Mouse (Mus musculus) spleen, embryonic (tissue): ENCODE measurements around the gene Pnrc2.

ENCODE experiments used
- CTCF ChIA-PET: fragments of 350-600 bp; sonication (Branson Sonifier 250); formaldehyde crosslinking; loops from one replicate; lab custom pipeline; 2022; lab: Charles Lee

The Pnrc2 gene

DNA sequence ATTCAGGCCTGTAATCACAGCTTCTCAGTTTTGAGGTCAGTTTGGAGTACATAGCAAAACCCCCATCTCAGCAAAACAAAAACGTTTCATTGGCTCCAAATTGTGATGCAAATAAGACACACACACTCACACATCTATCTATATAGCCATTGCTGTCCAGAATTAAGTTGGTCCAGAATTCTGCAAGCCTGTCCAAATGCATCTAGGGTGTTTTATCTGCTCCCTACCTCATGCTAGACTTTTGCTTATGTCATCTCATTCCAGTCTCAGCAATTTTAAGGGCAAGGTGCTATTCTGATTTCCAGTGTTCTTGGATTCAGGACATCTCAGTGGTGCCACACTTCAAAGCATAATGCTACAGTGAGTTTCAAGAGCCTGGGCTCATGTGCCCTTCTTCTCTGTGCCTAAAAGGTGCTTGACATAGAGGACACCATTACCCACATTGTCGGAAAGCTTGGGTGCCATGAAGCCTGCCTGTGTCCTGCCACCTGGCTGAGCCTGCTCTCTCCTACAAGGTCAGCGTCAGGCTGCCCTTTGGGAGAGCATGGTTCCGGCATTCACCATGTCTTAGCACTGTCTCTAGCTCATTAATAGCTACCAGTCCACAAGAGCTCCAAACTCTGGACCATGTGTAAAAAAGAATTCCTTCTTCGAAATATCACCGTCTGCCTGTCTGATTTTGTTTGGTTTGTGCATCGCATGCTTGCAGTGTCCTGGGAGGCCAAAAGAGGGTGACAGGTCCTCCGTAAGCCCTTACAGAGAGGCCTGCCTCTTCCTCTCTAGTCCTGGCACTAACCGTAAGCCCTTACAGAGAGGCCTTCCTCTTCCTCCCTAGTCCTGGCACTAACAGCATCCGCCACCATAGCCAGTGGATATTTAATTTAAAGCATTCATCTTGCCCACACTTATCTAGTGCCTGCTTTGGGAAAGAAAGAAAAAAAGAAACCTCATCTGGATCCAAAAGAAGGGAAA lies 1.2 kb upstream of the Pnrc2 start:
- CTCF ChIA-PET: interaction anchor here (0.6 to 1.0 kb wide), 2 partner anchors 18 to 141 kb away, joined by 3 to 4 read pairs; no protein-coding TSS in a partner anchor

DNA sequence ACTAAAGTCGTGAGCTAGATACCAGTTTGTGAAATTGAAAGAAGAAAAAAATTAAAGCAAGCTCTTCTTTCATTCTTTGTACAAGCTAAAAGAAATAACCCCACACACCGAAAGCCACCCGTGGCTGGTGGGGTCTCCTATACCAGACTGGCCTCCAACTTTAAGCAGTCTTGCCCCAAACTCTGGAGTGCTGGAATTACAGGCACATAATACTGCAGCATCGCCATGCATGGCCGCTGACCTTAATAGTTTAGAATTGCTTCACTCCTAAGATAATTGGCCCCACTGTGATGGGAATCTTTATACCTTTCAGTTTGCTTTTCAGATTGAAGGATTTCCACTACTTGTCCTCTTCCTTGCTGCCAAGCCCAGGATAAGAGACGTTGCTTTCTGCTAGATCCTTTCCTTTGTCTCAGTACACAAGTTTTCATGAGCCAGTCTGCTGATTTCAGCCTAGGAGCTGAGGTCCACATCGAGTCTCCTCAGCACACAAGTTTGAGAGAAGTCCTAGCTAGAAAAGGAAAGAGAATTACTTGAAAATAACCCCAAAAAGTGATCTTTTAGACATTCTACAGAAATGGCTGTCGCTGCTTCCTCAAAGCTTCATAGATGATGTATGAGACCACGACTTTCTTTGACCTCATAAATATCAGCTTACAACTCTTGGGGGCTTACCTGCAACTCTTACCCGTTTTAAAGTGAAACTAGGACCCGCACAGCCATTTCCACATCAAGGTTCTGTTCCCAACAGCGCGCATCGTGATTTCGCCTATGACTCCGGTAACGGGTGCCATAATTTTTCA lies 860 bp downstream of the Pnrc2 start:
- CTCF ChIA-PET: interaction anchor here (0.8 to 1.0 kb wide), 3 partner anchors 17 to 64 kb away, joined by 3 read pairs; partner anchors contain the start of gene Srsf10

DNA sequence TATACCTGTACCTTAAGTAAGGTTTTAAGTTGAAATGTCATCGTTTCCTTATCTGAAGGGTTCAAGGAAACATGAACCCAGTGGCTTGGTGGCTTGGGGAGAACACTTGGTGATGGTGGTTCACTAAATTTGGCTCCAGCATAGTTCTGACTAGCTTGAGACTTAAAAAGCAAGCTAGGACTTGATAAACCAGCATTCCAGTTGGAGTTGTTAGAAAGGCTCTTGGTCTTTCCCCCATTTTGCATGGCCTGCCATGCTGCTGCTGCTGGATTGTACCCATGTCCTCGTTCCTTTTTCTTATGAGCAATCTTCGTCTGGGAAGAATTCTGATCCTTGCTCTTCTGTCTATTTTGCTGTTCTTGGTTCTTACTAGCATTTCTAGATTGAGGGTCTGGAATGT lies 1.6 kb downstream of the Pnrc2 start:
- CTCF ChIA-PET: interaction anchor here (1.0 kb wide), 1 partner anchor 16 kb away, joined by 3 read pairs; the partner anchor contains the start of gene Srsf10

DNA sequence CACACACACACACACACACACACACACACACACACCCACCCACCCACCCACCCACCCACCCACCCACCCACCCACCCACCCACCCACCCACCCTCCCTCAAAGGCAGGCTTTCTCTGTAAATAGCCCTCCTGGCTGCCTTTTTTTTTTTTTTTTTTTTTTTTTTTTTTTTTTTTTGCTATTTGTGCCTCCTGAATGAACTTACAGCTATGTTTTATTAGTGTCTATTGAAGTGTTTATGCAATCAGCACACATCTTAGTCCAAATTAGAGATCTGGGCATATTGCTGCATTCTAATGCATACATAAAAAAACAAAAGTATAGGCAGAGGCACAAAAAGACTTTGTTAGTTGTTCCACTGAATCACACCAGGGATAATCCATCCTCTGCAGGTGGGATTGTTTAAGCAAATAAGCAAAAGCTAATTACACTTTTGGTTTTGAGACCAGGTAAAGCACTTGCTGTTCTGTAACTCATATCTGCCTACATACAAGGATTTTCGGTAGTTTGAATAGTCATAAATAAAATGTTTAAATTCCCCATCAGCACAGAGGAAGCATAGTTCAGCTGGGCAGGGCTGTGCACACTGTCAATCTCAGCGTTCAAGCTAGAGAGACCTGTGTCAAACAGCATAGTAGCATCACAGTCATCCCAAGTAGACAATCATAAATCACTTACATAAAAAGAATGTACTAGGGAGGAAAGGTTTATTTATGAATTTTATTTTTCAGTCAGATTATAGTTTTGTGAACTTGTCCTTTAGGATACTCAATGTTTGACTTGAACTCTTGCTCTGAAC lies 3.2 kb downstream of the Pnrc2 start:
- CTCF ChIA-PET: interaction anchor here (0.5 to 0.9 kb wide), 3 partner anchors 78 to 269 kb away, joined by 3 to 5 read pairs (median 4); no protein-coding TSS in a partner anchor

DNA sequence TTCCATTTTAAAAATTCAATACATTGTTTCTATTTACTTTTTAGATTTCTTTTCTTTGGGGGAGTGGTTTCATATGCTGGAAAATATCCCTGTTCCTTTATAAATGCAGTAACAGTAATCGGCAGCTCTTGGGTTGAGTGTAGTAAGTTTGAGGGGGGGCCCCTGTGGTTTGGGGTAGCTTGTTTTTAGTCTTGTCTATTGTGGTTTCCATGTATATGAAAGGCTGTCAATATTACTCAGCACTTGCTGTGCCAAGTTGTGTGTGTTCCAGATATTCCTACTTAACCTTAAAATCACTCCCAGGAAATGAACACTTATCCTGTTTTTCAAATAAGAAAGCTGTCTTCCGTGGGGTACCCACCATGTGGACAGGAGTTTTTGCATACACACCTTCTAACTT lies 4.7 kb downstream of the Pnrc2 start:
- CTCF ChIA-PET: interaction anchor here (0.7 to 0.9 kb wide), 2 partner anchors 54 to 229 kb away, joined by 3 to 7 read pairs; no protein-coding TSS in a partner anchor

DNA sequence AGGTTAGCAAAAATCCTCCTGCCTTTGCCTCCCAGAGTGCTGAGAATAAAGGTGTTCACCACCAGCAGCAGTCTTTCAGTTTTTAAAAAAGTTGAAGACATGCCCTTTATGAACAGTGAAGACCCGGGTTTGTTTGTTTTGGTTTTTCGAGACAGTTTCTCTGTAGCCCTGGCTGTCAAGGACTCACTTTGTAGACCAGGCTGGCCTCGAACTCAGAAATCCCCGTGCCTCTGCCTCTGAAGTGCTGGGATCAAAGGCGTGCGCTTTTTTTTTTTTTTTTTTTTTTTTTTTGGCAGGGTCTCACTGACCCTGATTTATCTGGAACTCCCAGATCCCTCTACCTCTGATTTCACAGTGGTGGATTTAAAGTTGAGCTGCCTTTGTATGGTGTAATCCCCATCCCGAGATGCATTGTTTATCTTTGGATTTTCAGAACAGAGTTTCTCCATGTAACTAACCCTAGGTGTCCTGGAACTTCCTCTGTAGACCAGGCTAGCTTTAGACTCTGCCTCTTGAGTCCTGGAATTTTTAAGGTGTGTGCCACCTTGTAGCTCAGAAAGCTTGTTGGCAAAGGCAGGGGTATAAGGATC lies 16.0 kb downstream of the Pnrc2 start:
- CTCF ChIA-PET: interaction anchor here (0.5 to 0.6 kb wide), 2 partner anchors 64 to 342 kb away, joined by 3 to 4 read pairs; no protein-coding TSS in a partner anchor

DNA sequence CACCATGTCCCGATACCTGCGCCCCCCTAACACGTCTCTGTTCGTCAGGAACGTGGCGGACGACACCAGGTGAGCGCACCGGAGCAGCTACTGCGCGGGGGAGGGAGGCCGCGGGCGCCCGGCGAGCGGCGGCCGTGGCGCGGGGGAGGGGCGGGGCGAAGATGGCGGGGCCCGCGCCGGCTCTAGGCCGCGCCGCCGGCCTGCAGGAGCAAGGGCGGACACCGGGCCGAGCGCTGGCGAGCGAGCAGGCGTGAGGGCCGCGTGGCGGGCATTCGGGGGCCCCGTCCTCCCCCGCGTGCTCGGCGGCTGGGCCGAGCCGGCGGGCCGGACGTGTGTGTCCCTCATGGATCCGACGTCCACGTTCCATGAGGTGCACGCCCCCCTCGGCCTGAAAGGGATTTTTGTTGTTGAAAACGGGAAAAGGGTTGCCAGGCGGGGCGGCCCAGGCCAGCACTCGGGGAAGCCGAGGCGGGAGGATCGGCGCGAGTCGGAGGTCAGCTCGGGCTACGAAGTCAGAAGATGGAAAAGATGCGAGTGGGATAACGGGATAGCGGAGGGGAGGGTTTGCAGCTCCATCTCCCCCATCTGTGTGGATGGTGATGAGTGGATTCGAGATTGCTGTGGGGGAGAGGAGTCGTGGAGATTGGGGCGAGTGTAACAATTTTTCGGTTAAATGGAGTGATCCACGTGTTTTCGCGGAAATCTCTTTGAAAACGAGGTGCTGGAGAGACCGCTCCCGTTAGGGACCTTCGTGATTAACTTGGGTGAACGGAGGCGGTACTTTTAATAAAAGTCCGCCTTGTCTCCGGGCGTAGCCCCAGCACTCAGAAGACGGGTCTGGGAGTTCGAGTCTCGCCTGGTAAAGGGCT lies 17.2 kb downstream of the Pnrc2 start:
- CTCF ChIA-PET: interaction anchor here (0.5 to 1.1 kb wide), 3 partner anchors 16 to 65 kb away, joined by 3 read pairs; no protein-coding TSS in a partner anchor

DNA sequence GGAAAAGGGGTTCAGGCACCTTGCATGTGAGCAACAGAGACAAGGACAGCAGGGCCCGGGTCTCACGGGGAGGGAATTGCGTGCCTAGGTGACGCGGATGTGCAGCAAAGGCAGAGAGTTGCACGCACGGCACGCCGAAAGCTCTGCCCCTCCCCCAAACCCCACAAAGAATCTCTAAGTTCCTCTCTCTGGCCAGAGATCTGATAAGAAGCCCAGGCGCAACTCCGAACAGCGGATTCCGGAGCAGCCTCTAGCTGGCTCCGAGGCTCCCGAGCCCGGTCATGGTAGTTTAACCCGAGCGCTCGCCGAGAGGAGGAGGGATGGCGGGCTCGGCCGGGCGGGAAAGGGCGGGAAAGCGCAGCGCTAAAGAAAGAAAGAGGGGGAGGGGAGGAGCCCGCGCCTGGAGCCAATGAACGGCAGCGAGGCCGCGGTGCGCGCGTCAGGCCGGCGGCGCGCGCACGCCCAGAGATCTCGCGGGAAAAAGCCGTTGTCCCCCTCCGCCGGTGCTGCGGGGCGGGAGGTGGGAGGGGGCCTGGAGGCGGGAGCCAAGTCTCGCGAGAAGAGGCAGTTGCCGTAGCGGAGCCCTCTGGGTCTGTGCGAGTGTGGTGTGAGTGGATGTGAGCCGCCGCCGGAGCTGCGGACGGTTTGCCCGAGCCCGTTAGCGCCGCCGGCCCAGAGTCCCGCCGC lies 18.0 kb downstream of the Pnrc2 start, which contains the start of gene Srsf10:
TSS of gene Srsf10 (plus strand) at position 212 of the 687 bp plus-strand sequence.
- CTCF ChIA-PET: interaction anchor here (1.1 kb wide), 1 partner anchor 17 kb away, joined by 3 read pairs; no protein-coding TSS in a partner anchor

DNA sequence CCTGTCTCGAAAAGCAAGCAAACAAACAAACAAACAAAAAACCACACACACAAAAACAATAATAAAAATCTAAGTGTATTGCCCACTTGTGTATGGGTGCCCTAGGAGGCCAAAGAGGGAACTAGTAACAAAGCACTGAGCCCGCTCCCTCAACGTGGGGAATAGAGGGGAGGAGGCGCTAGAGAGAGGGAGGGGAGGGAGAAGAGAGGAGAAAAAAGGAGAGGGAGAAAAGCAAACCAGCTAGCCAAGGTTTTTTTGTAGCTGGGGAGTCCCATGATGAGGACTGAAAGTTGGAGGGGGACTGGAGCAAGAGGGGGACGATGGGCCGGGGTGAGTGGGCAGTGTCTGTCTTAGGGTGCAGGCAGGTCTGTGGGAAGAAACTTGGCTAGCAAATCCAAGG lies 18.6 kb downstream of the Pnrc2 start:
- CTCF ChIA-PET: no interaction called here

DNA sequence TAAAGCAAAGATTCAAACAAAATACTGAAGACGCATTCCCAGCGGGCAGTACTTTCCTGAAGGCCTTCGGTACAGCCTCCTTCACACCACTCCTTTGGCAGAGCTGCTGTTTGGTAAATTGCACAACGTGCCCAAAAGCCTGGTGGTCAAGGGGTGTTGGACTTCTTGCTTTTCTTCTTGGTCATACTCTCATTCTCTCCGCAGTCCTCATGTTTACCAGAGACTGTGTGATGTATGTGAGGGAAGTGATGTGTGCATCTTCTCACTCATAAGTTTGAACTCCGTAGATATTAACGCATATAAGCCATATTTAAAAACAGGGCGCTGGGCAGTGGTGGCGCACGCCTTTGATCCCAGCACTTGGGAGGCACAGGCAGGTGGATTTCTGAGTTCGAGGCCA lies 19.0 kb downstream of the Pnrc2 start:
- CTCF ChIA-PET: no interaction called here

DNA sequence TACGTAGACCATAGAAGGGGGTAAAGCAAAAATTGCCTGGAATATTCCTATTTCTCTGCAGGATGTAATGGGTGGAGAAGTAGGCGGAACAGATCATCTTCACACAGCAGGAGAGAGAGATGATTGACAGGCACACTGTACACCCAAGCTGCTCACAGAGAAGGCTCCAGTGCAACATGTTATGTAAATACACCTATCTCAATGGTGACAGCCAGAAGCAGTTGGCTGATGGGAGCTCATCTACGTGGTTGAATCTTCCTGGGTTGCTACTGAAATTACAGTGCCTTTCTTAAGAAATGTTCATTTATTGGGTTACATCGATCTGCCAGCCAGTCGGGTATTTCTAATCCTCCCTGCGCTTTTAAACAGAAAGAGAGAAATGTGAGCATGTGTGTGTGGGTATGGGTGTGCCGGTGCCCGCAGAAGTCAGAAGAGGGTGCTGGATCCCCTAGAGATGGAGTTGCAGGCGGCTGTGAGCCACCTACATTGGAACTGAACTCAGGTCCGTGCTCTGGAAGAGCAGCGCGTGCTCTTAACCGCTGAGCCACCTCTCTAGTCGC lies 19.6 kb downstream of the Pnrc2 start:
- CTCF ChIA-PET: no interaction called here

DNA sequence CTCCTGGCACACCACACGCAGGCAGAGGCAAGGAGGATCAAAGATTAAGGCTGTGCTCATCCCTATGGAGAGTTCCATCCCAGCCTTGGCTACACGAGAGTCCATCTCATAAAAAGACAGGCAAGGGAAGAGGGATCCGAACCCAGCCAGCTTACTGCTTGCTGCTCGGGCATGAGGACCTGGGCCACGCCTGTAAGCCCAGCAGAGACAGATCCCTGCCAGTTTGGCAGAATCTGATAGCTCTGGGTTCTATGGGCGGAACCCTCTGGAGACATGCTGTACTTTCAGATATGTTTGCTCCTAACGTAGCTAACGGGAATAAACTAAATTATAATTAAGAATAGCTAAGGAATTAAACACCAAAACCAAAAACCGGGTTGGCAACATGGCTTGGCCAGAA lies 21.7 kb downstream of the Pnrc2 start:
- CTCF ChIA-PET: no interaction called here

DNA sequence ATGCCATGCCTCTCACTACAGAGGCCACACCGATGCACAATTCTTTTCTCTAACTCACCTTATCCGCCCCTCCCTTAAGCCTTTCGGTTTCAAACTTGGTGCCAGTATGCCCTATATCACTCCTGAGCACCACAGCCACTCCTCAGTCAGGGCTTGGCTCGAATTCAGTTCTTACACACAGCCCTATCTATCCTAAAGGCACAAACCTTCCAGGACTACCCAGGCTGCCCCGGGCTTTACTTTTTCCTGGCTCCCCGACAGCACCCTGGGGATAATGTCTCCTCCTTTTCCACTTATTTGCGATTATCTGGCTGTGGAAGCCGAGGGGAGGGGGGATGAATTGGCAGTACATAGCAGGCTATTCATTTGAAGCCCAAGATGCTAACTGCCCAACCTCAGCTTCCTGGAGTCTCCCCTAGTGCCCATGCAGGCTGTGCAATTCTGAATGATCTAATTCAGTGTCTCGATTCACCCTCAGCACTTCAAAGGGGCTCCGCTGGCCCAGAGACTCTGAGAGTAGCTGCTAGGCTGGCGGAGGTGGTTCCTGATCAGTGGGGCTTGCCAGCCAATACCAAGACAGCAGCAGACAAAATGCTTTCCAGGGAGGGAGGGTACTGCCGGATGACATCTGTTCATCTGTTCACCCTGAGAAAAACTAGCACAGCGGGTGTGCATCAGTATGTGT lies 23.1 kb downstream of the Pnrc2 start:
- CTCF ChIA-PET: no interaction called here

DNA sequence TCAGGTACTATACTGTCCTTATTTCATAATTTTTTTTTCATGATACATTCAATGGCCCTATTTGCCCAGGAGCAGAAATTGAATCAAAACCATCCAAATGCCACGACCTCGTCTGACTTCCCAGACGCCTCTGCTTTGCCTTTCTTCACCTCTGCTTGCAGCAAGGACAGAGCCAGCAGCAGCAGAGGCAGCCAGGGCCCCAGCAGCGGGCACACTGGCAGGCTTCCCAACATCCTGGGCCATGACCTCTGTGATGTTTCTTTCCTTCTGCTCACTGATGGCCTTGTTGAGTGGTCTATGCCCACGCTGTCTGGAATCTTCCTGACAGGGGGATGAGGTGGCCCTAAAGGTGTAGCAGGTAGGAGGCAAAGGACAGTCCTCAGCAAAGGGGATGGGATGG lies 26.1 kb downstream of the Pnrc2 start:
- CTCF ChIA-PET: no interaction called here

DNA sequence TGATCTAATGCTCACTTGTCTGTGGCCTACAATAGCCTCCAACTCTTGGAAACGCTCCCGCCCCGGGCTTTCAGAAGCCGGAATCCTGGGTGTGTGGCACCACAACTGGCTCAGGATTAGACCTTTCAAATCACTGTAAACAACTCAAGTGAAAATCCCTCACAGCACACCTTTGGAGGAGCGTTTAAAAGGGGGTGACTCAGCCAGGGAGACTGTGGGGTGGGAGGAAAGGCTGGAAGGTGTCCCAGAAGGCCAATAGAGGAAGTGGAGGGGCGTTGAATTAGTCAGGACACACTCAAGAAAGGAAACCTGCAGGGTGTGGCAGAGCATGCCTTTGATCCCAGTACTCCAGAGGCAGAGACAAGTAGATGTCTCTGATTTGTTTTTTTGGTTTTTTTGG lies 29.2 kb downstream of the Pnrc2 start:
- CTCF ChIA-PET: no interaction called here

DNA sequence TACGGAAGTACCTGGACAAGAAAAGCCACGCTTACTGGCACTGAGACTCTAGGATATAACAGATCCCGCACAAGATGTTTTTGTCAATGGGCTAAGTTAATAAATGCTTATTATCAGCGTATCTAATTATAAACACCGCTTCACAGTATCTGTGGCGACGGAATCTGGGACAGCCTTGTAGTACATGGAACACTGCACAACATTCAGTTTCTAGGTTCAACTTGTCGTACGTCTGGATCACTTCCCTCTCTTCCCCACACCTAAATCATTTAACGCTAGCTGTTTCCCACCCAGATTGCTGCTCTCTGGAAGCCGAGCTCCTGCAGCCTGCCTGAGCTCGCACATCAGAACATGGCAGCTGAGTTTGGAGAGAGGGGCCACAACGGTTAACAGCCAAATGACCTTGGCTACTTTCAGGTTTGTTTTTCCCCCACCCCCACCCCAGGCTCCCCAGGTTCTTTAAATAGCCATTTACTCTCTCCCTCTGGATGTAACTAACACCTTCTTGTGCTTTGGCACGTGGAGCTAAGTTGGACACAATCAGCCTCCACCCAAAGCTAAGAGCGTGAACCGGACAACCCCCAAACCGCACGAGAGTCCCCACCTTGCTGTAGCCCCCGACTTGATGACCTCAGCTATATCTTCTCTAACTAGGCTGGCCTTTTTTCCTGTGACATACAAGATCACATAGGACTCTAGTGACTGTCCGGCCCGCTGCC lies 34.2 kb downstream of the Pnrc2 start:
- CTCF ChIA-PET: no interaction called here

DNA sequence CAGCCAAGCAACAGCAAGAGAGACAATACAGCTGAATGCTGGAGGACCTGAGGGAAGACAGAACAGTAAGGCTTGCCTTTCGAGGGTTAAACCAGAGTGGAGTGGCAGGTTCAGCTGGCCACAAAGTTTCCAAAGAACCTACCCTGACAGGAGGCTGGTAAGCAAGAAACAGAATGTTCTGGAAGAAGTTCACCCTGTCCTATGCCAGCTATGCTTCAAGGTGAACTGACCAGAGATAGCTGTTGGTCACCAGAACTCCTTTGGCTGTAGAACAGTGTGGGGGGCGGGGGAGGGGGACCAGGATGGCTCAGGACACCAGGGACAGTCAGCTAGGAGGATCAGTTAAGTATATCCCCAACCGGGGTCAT lies 34.7 kb downstream of the Pnrc2 start:
- CTCF ChIA-PET: no interaction called here
